Mouse (Mus musculus): ENCODE results near the gene Dennd4c. TPM values are rescaled to one million over a fixed set of nuclear protein-coding genes. Genes with fewer than 3 reads are reported as not detected.
A peak's percentile ranks its signal among the peaks of the same experiment; 100 is the strongest.

The Dennd4c gene
- polyA plus RNA-seq, 1 experiment from 2014 or later, result 2.1 TPM

- H3K4me2 ChIP-seq (ENCODE audit: low read depth, low read length), result peak overlapping the region; percentile 85
- no peak overlapping the region for H3K27ac ChIP-seq (ENCODE audit: low read length)
- no peak for ATAC-seq (ENCODE audit: low read depth)
- H3K4me1 ChIP-seq (ENCODE audit: control insufficient read depth, low read depth, low read length), result peaks cover 7% of the 10 kb centered on the region
- H3K36me3 ChIP-seq (ENCODE audit: control insufficient read depth, insufficient read depth), result peaks cover 22% of the 10 kb centered on the region
- H3K9me3 ChIP-seq (replicated peaks; ENCODE audit: control insufficient read depth, low read length), result no peaks in the 10 kb centered on the region
- H3K4me3 ChIP-seq (ENCODE audit: low read depth, low read length), result peak overlapping the region; percentile 93
- H3K27me3 ChIP-seq (ENCODE audit: control insufficient read depth, insufficient read depth, low read depth, low read length), result no peaks in the 10 kb centered on the region
- peak overlapping the region; percentile 82 for H3K9ac ChIP-seq (ENCODE audit: low read depth, low read length)
- WGBS (ENCODE audit: insufficient replicate concordance), result 49% methylated on average over 12 of the region's 12 CpGs
Observed at GRCm38 (mm10) chr4:86858070-86858440, 109.7 kb downstream of the Dennd4c start.

- H3K4me2 ChIP-seq (ENCODE audit: low read depth, low read length), result no peak overlapping the region
- no peaks in the 10 kb centered on the region for H3K9me3 ChIP-seq (replicated peaks; ENCODE audit: control insufficient read depth, low read length)
- ATAC-seq (ENCODE audit: low read depth), result no peak
- no peaks in the 10 kb centered on the region for H3K4me1 ChIP-seq (ENCODE audit: control insufficient read depth, low read depth, low read length)
- H3K36me3 ChIP-seq (ENCODE audit: control insufficient read depth, insufficient read depth), result no peaks in the 10 kb centered on the region
- no peak overlapping the region for H3K9ac ChIP-seq (ENCODE audit: low read depth, low read length)
- 62% methylated on average over 5 of the region's 5 CpGs for WGBS (ENCODE audit: insufficient replicate concordance)
- no peak overlapping the region for H3K27ac ChIP-seq (ENCODE audit: low read length)
- no peak overlapping the region for H3K4me3 ChIP-seq (ENCODE audit: low read depth, low read length)
- no peaks in the 10 kb centered on the region for H3K27me3 ChIP-seq (ENCODE audit: control insufficient read depth, insufficient read depth, low read depth, low read length)
Observed at GRCm38 (mm10) chr4:86864087-86864486, 115.7 kb downstream of the Dennd4c start.

GRCm38 (mm10) chr4:86871988-86872387 lies 123.6 kb downstream of the Dennd4c start:
- H3K4me2 ChIP-seq (ENCODE audit: low read depth, low read length), result no peak overlapping the region
- peaks cover 19% of the 10 kb centered on the region for H3K27me3 ChIP-seq (ENCODE audit: control insufficient read depth, insufficient read depth, low read depth, low read length)
- H3K9me3 ChIP-seq (replicated peaks; ENCODE audit: control insufficient read depth, low read length), result no peaks in the 10 kb centered on the region
- H3K36me3 ChIP-seq (ENCODE audit: control insufficient read depth, insufficient read depth), result no peaks in the 10 kb centered on the region
- H3K4me1 ChIP-seq (ENCODE audit: control insufficient read depth, low read depth, low read length), result peaks cover 2% of the 10 kb centered on the region; the same call in 1 of the 2 replicates
- no peak overlapping the region for H3K9ac ChIP-seq (ENCODE audit: low read depth, low read length)
- no peak overlapping the region for H3K27ac ChIP-seq (ENCODE audit: low read length)
- ATAC-seq (ENCODE audit: low read depth), result no peak
- H3K4me3 ChIP-seq (ENCODE audit: low read depth, low read length), result no peak overlapping the region

GRCm38 (mm10) chr4:86873072-86873471 lies 124.7 kb downstream of the Dennd4c start:
- no peak overlapping the region for H3K9ac ChIP-seq (ENCODE audit: low read depth, low read length)
- no peaks in the 10 kb centered on the region for H3K36me3 ChIP-seq (ENCODE audit: control insufficient read depth, insufficient read depth)
- WGBS (ENCODE audit: insufficient replicate concordance), result 41% methylated on average over 4 of the region's 4 CpGs

GRCm38 (mm10) chr4:86874146-86874847 lies 125.9 kb downstream of the Dennd4c start, which contains the start of gene Acer2:
Gene Acer2 (plus strand): TSS chr4:86874396.
- peak; percentile 93 for ATAC-seq (ENCODE audit: low read depth)
- Histone ChIP-seq H3K4me1 (ENCODE audit: control insufficient read depth, low read depth, low read length) (peaks cover 2% of the 10 kb centered on the region; the same call in 1 of the 2 replicates), H3K9ac (ENCODE audit: low read depth, low read length) (peak within 1 kb of the TSS; percentile 62), H3K27me3 (ENCODE audit: control insufficient read depth, insufficient read depth, low read depth, low read length) (peaks cover 19% of the 10 kb centered on the region), H3K36me3 (ENCODE audit: control insufficient read depth, insufficient read depth) (no peaks in the 10 kb centered on the region), H3K4me3 (ENCODE audit: low read depth, low read length) (peak within 1 kb of the TSS; percentile 65), H3K4me2 (ENCODE audit: low read depth, low read length) (peak within 1 kb of the TSS; percentile 92), H3K9me3 (replicated peaks; ENCODE audit: control insufficient read depth, low read length) (no peaks in the 10 kb centered on the region), H3K27ac (ENCODE audit: low read length) (no peak within 1 kb of the TSS)
- under 1% methylated on average over 58 of the region's 60 CpGs for WGBS (ENCODE audit: insufficient replicate concordance)

More at GRCm38 (mm10) chr4:86873072-86873471, 124.7 kb downstream of the Dennd4c start:
- Histone ChIP-seq H3K27me3 (ENCODE audit: control insufficient read depth, insufficient read depth, low read depth, low read length) (peaks cover 19% of the 10 kb centered on the region), H3K4me3 (ENCODE audit: low read depth, low read length) (no peak overlapping the region), H3K27ac (ENCODE audit: low read length) (no peak overlapping the region), H3K4me2 (ENCODE audit: low read depth, low read length) (no peak overlapping the region), H3K4me1 (ENCODE audit: control insufficient read depth, low read depth, low read length) (peaks cover 2% of the 10 kb centered on the region; the same call in 1 of the 2 replicates), H3K9me3 (replicated peaks; ENCODE audit: control insufficient read depth, low read length) (no peaks in the 10 kb centered on the region)
- no peak for ATAC-seq (ENCODE audit: low read depth)

- Histone ChIP-seq H3K9me3 (replicated peaks; ENCODE audit: control insufficient read depth, low read length) (no peaks in the 10 kb centered on the region), H3K4me2 (ENCODE audit: low read depth, low read length) (no peak overlapping the region), H3K36me3 (ENCODE audit: control insufficient read depth, insufficient read depth) (no peaks in the 10 kb centered on the region), H3K4me1 (ENCODE audit: control insufficient read depth, low read depth, low read length) (no peaks in the 10 kb centered on the region; the same call in 1 of the 2 replicates), H3K4me3 (ENCODE audit: low read depth, low read length) (no peak overlapping the region), H3K27ac (ENCODE audit: low read length) (no peak overlapping the region), H3K27me3 (ENCODE audit: control insufficient read depth, insufficient read depth, low read depth, low read length) (peaks cover 4% of the 10 kb centered on the region), H3K9ac (ENCODE audit: low read depth, low read length) (no peak overlapping the region)
- no peak for ATAC-seq (ENCODE audit: low read depth)
- WGBS (ENCODE audit: insufficient replicate concordance), result 71% methylated on average over 2 of the region's 2 CpGs
Observed at GRCm38 (mm10) chr4:86879477-86879876, 131.1 kb downstream of the Dennd4c start.

- H3K4me2 ChIP-seq (ENCODE audit: low read depth, low read length), result no peak overlapping the region
- WGBS (ENCODE audit: insufficient replicate concordance), result 72% methylated on average over 4 of the region's 4 CpGs
- H3K36me3 ChIP-seq (ENCODE audit: control insufficient read depth, insufficient read depth), result no peaks in the 10 kb centered on the region
- no peaks in the 10 kb centered on the region for H3K27me3 ChIP-seq (ENCODE audit: control insufficient read depth, insufficient read depth, low read depth, low read length)
- H3K4me3 ChIP-seq (ENCODE audit: low read depth, low read length), result no peak overlapping the region
- no peaks in the 10 kb centered on the region for H3K9me3 ChIP-seq (replicated peaks; ENCODE audit: control insufficient read depth, low read length)
- no peak overlapping the region for H3K27ac ChIP-seq (ENCODE audit: low read length)
- no peak for ATAC-seq (ENCODE audit: low read depth)
- no peak overlapping the region for H3K9ac ChIP-seq (ENCODE audit: low read depth, low read length)
- H3K4me1 ChIP-seq (ENCODE audit: control insufficient read depth, low read depth, low read length), result peaks cover 8% of the 10 kb centered on the region
Observed at GRCm38 (mm10) chr4:86881178-86881577, 132.8 kb downstream of the Dennd4c start.

GRCm38 (mm10) chr4:86882413-86882812 lies 134.1 kb downstream of the Dennd4c start:
- no peaks in the 10 kb centered on the region for H3K9me3 ChIP-seq (replicated peaks; ENCODE audit: control insufficient read depth, low read length)
- WGBS (ENCODE audit: insufficient replicate concordance), result 33% methylated on average over 2 of the region's 2 CpGs
- no peak for ATAC-seq (ENCODE audit: low read depth)

GRCm38 (mm10) chr4:86884945-86885344 lies 136.6 kb downstream of the Dennd4c start:
- 23% methylated on average over 4 of the region's 4 CpGs for WGBS (ENCODE audit: insufficient replicate concordance)
- H3K4me1 ChIP-seq (ENCODE audit: control insufficient read depth, low read depth, low read length), result peaks cover 17% of the 10 kb centered on the region
- no peak overlapping the region for H3K4me3 ChIP-seq (ENCODE audit: low read depth, low read length)
- H3K4me2 ChIP-seq (ENCODE audit: low read depth, low read length), result no peak overlapping the region
- ATAC-seq (ENCODE audit: low read depth), result no peak
- no peaks in the 10 kb centered on the region for H3K27me3 ChIP-seq (ENCODE audit: control insufficient read depth, insufficient read depth, low read depth, low read length)
- no peaks in the 10 kb centered on the region for H3K36me3 ChIP-seq (ENCODE audit: control insufficient read depth, insufficient read depth)
- H3K27ac ChIP-seq (ENCODE audit: low read length), result no peak overlapping the region
- no peaks in the 10 kb centered on the region for H3K9me3 ChIP-seq (replicated peaks; ENCODE audit: control insufficient read depth, low read length)
- no peak overlapping the region for H3K9ac ChIP-seq (ENCODE audit: low read depth, low read length)

More at GRCm38 (mm10) chr4:86882413-86882812, 134.1 kb downstream of the Dennd4c start:
- Histone ChIP-seq H3K4me3 (ENCODE audit: low read depth, low read length) (no peak overlapping the region), H3K9ac (ENCODE audit: low read depth, low read length) (no peak overlapping the region), H3K36me3 (ENCODE audit: control insufficient read depth, insufficient read depth) (no peaks in the 10 kb centered on the region), H3K27ac (ENCODE audit: low read length) (no peak overlapping the region), H3K4me1 (ENCODE audit: control insufficient read depth, low read depth, low read length) (peaks cover 17% of the 10 kb centered on the region), H3K4me2 (ENCODE audit: low read depth, low read length) (no peak overlapping the region), H3K27me3 (ENCODE audit: control insufficient read depth, insufficient read depth, low read depth, low read length) (no peaks in the 10 kb centered on the region)
